Mouse (Mus musculus): ENCODE results near the gene Ccdc184. TPM values are rescaled to one million over a fixed set of nuclear protein-coding genes. Genes with fewer than 3 reads are reported as not detected.
A peak's percentile ranks its signal among the peaks of the same experiment; 100 is the strongest.

The Ccdc184 gene
- polyA plus RNA-seq, 1 experiment: 0.18 TPM

- H3K27ac ChIP-seq (ENCODE audit: insufficient read depth, low read length): no peak overlapping the region
- H3K4me3 ChIP-seq (ENCODE audit: insufficient read depth, low read length): no peak overlapping the region
- TF ChIP-seq POLR2A (IDR thresholded peaks at IDR 0.05; ENCODE audit: low read depth, low read length) (no peak), CTCF (IDR thresholded peaks at IDR 0.05; ENCODE audit: borderline replicate concordance, insufficient read depth, low read length) (no peak)
- H3K4me1 ChIP-seq (ENCODE audit: control insufficient read depth, insufficient read depth, low read length): no peaks in the 10 kb centered on the region
Measured at GRCm38 (mm10) chr15:98170365-98170764, 3.4 kb downstream of the Ccdc184 start.

GRCm38 (mm10) chr15:98170917-98171316, 4.0 kb downstream of the Ccdc184 start:
- Histone ChIP-seq H3K4me3 (ENCODE audit: insufficient read depth, low read length) (no peak overlapping the region), H3K4me1 (ENCODE audit: control insufficient read depth, insufficient read depth, low read length) (no peaks in the 10 kb centered on the region), H3K27ac (ENCODE audit: insufficient read depth, low read length) (no peak overlapping the region)
- TF ChIP-seq POLR2A (IDR thresholded peaks at IDR 0.05; ENCODE audit: low read depth, low read length) (no peak), CTCF (IDR thresholded peaks at IDR 0.05; ENCODE audit: borderline replicate concordance, insufficient read depth, low read length) (no peak)

- TF ChIP-seq POLR2A (IDR thresholded peaks at IDR 0.05; ENCODE audit: low read depth, low read length): no peak
- no peak for TF ChIP-seq CTCF (IDR thresholded peaks at IDR 0.05; ENCODE audit: borderline replicate concordance, insufficient read depth, low read length)
- no peak overlapping the region for H3K27ac ChIP-seq (ENCODE audit: insufficient read depth, low read length)
- H3K4me1 ChIP-seq (ENCODE audit: control insufficient read depth, insufficient read depth, low read length): no peaks in the 10 kb centered on the region
- H3K4me3 ChIP-seq (ENCODE audit: insufficient read depth, low read length): no peak overlapping the region
Measured at GRCm38 (mm10) chr15:98172113-98172512, 5.2 kb downstream of the Ccdc184 start.

- no peaks in the 10 kb centered on the region for H3K4me1 ChIP-seq (ENCODE audit: control insufficient read depth, insufficient read depth, low read length)
- no peak overlapping the region for H3K4me3 ChIP-seq (ENCODE audit: insufficient read depth, low read length)
- TF ChIP-seq POLR2A (IDR thresholded peaks at IDR 0.05; ENCODE audit: low read depth, low read length) (no peak), CTCF (IDR thresholded peaks at IDR 0.05; ENCODE audit: borderline replicate concordance, insufficient read depth, low read length) (no peak)
- H3K27ac ChIP-seq (ENCODE audit: insufficient read depth, low read length): no peak overlapping the region
Measured at GRCm38 (mm10) chr15:98173821-98174220, 6.9 kb downstream of the Ccdc184 start.

- peaks cover 5% of the 10 kb centered on the region; the same call in 1 of the 2 replicates for H3K4me1 ChIP-seq (ENCODE audit: control insufficient read depth, insufficient read depth, low read length)
- no peak overlapping the region for H3K4me3 ChIP-seq (ENCODE audit: insufficient read depth, low read length)
- TF ChIP-seq POLR2A (IDR thresholded peaks at IDR 0.05; ENCODE audit: low read depth, low read length): no peak
- TF ChIP-seq CTCF (IDR thresholded peaks at IDR 0.05; ENCODE audit: borderline replicate concordance, insufficient read depth, low read length): no peak
- H3K27ac ChIP-seq (ENCODE audit: insufficient read depth, low read length): no peak overlapping the region
Measured at GRCm38 (mm10) chr15:98177320-98177719, 10.4 kb downstream of the Ccdc184 start.

GRCm38 (mm10) chr15:98180567-98181131, 13.7 kb downstream of the Ccdc184 start:
- TF ChIP-seq CTCF (IDR thresholded peaks at IDR 0.05; ENCODE audit: borderline replicate concordance, insufficient read depth, low read length): no peak
- no peak for TF ChIP-seq POLR2A (IDR thresholded peaks at IDR 0.05; ENCODE audit: low read depth, low read length)
- H3K27ac ChIP-seq (ENCODE audit: insufficient read depth, low read length): no peak overlapping the region
- peak overlapping the region; percentile 49 for H3K4me3 ChIP-seq (ENCODE audit: insufficient read depth, low read length)
- peaks cover 5% of the 10 kb centered on the region; the same call in 1 of the 2 replicates for H3K4me1 ChIP-seq (ENCODE audit: control insufficient read depth, insufficient read depth, low read length)

- Histone ChIP-seq H3K4me3 (ENCODE audit: insufficient read depth, low read length) (peak overlapping the region; percentile 49), H3K27ac (ENCODE audit: insufficient read depth, low read length) (no peak overlapping the region), H3K4me1 (ENCODE audit: control insufficient read depth, insufficient read depth, low read length) (peaks cover 5% of the 10 kb centered on the region; the same call in 1 of the 2 replicates)
- peak; percentile 80 for TF ChIP-seq CTCF (IDR thresholded peaks at IDR 0.05; ENCODE audit: borderline replicate concordance, insufficient read depth, low read length)
- TF ChIP-seq POLR2A (IDR thresholded peaks at IDR 0.05; ENCODE audit: low read depth, low read length): no peak; the same call in 1 of the 2 replicates
Measured at GRCm38 (mm10) chr15:98181132-98181711, 14.3 kb downstream of the Ccdc184 start.

GRCm38 (mm10) chr15:98181856-98182570, 15.1 kb downstream of the Ccdc184 start:
- peaks cover 5% of the 10 kb centered on the region; the same call in 1 of the 2 replicates for H3K4me1 ChIP-seq (ENCODE audit: control insufficient read depth, insufficient read depth, low read length)
- TF ChIP-seq POLR2A (IDR thresholded peaks at IDR 0.05; ENCODE audit: low read depth, low read length): no peak
- TF ChIP-seq CTCF (IDR thresholded peaks at IDR 0.05; ENCODE audit: borderline replicate concordance, insufficient read depth, low read length): no peak
- no peak overlapping the region for H3K4me3 ChIP-seq (ENCODE audit: insufficient read depth, low read length)
- H3K27ac ChIP-seq (ENCODE audit: insufficient read depth, low read length): no peak overlapping the region

GRCm38 (mm10) chr15:98184456-98184855, 17.5 kb downstream of the Ccdc184 start:
- H3K4me1 ChIP-seq (ENCODE audit: control insufficient read depth, insufficient read depth, low read length): peaks cover 5% of the 10 kb centered on the region; the same call in 1 of the 2 replicates
- no peak overlapping the region for H3K4me3 ChIP-seq (ENCODE audit: insufficient read depth, low read length)
- TF ChIP-seq POLR2A (IDR thresholded peaks at IDR 0.05; ENCODE audit: low read depth, low read length): no peak
- no peak for TF ChIP-seq CTCF (IDR thresholded peaks at IDR 0.05; ENCODE audit: borderline replicate concordance, insufficient read depth, low read length)
- H3K27ac ChIP-seq (ENCODE audit: insufficient read depth, low read length): no peak overlapping the region

GRCm38 (mm10) chr15:98195442-98195841, 28.5 kb downstream of the Ccdc184 start, which contains the start of gene Olfr288:
Gene Olfr288 (minus strand): TSS chr15:98195542.
- no peak for TF ChIP-seq CTCF (IDR thresholded peaks at IDR 0.05; ENCODE audit: borderline replicate concordance, insufficient read depth, low read length)
- no peak for TF ChIP-seq POLR2A (IDR thresholded peaks at IDR 0.05; ENCODE audit: low read depth, low read length)
- Histone ChIP-seq H3K4me3 (ENCODE audit: insufficient read depth, low read length) (no peak within 1 kb of the TSS), H3K4me1 (ENCODE audit: control insufficient read depth, insufficient read depth, low read length) (no peaks in the 10 kb centered on the region), H3K27ac (ENCODE audit: insufficient read depth, low read length) (no peak within 1 kb of the TSS)
